Mouse (Mus musculus) forebrain, embryonic 12.5 days (tissue): ENCODE measurements around the gene Hoxb3. TPM values are rescaled to one million over a fixed set of nuclear protein-coding genes. Genes with fewer than 3 reads are reported as not detected.

Experiments used
- ATAC-seq: fragments of 200-750 bp; cut with Nextera tagmentation; 2 replicates; pipeline ENCODE4 v1.8.0; 2017; ENCODE audit warnings: moderate TSS enrichment; ENCODE audit not compliant: low FRiP score
- H3K27ac ChIP-seq: fragments of 300-500 bp; sonication (generic); 2 replicates; pipeline ENCODE4 v1.5.1; 2016; ENCODE audit warnings: mild to moderate bottlenecking
- H3K27me3 ChIP-seq: fragments of 300-500 bp; sonication (generic); 2 replicates; pipeline ENCODE4 v1.6.1; 2016; ENCODE audit warnings: mild to moderate bottlenecking
- H3K36me3 ChIP-seq: fragments of 300-500 bp; sonication (generic); replicated peaks from 2 replicates; pipeline ENCODE4 v1.6.1; 2016; ENCODE audit warnings: mild to moderate bottlenecking
- H3K4me1 ChIP-seq: fragments of 300-500 bp; sonication (generic); 2 replicates; pipeline ENCODE4 v1.6.1; 2016
- H3K4me2 ChIP-seq: fragments of 300-500 bp; sonication (generic); 2 replicates; pipeline ENCODE4 v1.6.1; 2016; ENCODE audit warnings: mild to moderate bottlenecking, moderate library complexity
- H3K4me3 ChIP-seq: fragments of 300-500 bp; sonication (generic); replicated peaks from 2 replicates; pipeline ENCODE4 v1.5.1; 2016; ENCODE audit warnings: mild to moderate bottlenecking
- H3K9ac ChIP-seq: fragments of 300-500 bp; sonication (generic); 2 replicates; pipeline ENCODE4 v1.6.1; 2016; ENCODE audit warnings: mild to moderate bottlenecking
- H3K9me3 ChIP-seq: fragments of 300-500 bp; sonication (generic); 2 replicates; pipeline ENCODE4 v1.6.1; 2016
- WGBS: fragments of 180-500 bp; shearing (Covaris S2); methylation state at CpG from one replicate; pipeline ENCODE4 v1.1.7; 2016; 5-methylcytosine and 5-hydroxymethylcytosine counted together
- polyA plus RNA-seq: library from polyadenylated mRNA; unstranded; fragments of >200 nt; fragmentation: Nextera tagmentation; extraction: Ambion mirVana; gene quantifications from 2 replicates; pipeline ENCODE4 v1.2.1, GENCODE M21; 2016

Hoxb3 gene
- polyA plus RNA-seq, 1 experiment from 2014 or later, result not detected

DNA sequence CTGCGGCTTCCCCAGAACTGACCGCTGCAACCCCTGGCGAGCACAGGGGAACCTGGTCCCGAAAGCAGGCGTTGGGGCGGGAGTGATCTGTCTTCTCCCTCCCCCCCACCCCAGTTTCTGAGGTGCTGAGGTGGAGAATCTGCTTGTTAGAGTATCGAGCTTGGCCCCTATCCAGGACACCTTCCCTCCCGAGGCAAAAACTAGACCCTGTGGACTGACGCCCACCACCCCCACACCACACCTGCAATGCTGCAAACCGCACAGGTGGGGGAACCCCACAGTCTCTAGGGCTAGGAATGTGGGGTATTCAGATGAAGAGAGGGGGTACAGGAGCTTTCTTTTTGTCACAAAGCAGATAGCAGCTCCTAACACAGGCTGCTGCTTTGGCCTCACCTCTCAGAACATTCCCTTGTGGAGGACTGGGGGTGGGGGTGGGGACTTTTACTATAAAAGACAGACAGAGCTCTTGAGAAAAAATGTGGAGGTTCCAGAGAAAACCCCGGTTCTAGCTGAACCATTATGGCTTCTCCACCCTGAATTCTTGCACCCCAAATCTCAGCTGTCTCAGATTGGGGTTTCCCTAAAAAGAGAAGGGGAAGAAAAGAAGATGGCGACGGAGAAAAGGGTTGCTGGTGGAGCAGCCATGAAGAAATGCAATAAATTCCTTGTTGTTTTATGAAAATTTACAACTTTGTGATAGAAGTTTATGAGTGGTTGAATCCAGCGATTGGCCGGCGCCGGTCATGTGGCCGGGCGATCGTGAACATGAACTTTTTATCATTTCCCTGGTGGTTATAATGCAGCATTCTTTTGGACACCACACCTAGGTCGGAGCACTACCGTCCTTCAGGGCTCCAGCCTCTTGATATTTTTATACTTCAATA lies 31.2 kb upstream of the Hoxb3 start, which contains the start of gene Hoxb6:
Gene Hoxb6, plus strand, starts transcription at position 796 of the 884 bp plus-strand sequence.
- H3K27me3 ChIP-seq, result peaks cover 97% of the 10 kb centered on the region
- H3K4me3 ChIP-seq, result no peak within 1 kb of the TSS
- H3K9me3 ChIP-seq, result no peaks in the 10 kb centered on the region
- H3K9ac ChIP-seq, result no peak within 1 kb of the TSS
- H3K4me1 ChIP-seq, result no peaks in the 10 kb centered on the region
- H3K4me2 ChIP-seq, result no peak within 1 kb of the TSS
- H3K36me3 ChIP-seq, result no peaks in the 10 kb centered on the region
- ATAC-seq, result no peak
- H3K27ac ChIP-seq, result no peak within 1 kb of the TSS
- WGBS, result under 1% methylated on average over 22 of the region's 22 CpGs

DNA sequence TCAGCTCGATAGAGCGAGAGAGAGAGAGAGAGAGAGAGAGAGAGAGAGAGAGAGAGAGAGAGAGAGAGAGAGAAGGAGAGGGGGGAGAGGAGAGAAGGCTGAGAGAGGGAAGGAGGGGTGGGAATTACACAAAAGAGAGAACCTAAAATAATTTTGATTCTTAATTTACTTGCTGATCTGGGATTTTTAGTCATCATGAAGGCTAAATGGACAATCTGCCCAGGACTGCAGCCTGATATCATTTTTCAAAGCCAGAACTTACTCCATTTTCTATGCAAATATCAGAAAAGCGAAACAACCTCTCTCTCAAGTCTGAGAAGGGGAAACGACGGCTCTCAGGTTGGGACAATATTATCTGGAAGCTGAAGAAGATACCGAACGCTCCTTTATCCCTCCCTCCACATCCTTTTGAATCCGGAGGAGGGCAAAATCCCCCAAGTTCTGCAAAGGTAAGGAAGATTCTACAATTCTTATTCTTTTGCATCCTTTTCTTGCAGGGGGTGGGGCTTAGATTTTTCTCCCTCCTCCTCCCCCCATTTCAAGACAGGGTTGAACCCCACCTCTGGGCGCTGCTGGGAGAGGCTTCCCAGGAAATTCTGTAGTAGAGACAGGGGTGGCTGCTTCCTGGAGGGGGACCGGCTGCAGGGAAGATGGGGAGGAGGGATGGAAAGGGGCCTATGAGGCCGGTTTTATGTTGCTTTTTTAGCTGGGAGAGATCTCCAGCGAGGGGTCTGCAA lies 30.4 kb upstream of the Hoxb3 start:
- ATAC-seq, result no peak
- no peaks in the 10 kb centered on the region for H3K9me3 ChIP-seq
- no peak overlapping the region for H3K9ac ChIP-seq
- WGBS, result under 1% methylated on average over 12 of the region's 12 CpGs
- no peak overlapping the region for H3K4me3 ChIP-seq
- peaks cover 97% of the 10 kb centered on the region for H3K27me3 ChIP-seq
- no peaks in the 10 kb centered on the region for H3K4me1 ChIP-seq
- H3K27ac ChIP-seq, result no peak overlapping the region
- no peak overlapping the region for H3K4me2 ChIP-seq
- no peaks in the 10 kb centered on the region for H3K36me3 ChIP-seq

GRCm38 (mm10) chr11:96293302-96293921 lies 29.7 kb upstream of the Hoxb3 start:
- Histone ChIP-seq H3K4me1 (no peaks in the 10 kb centered on the region), H3K4me3 (no peak overlapping the region), H3K9ac (no peak overlapping the region), H3K27ac (no peak overlapping the region), H3K27me3 (peaks cover 97% of the 10 kb centered on the region), H3K9me3 (no peaks in the 10 kb centered on the region), H3K4me2 (no peak overlapping the region), H3K36me3 (no peaks in the 10 kb centered on the region)
- ATAC-seq, result no peak
- under 1% methylated on average over 22 of the region's 22 CpGs for WGBS

DNA sequence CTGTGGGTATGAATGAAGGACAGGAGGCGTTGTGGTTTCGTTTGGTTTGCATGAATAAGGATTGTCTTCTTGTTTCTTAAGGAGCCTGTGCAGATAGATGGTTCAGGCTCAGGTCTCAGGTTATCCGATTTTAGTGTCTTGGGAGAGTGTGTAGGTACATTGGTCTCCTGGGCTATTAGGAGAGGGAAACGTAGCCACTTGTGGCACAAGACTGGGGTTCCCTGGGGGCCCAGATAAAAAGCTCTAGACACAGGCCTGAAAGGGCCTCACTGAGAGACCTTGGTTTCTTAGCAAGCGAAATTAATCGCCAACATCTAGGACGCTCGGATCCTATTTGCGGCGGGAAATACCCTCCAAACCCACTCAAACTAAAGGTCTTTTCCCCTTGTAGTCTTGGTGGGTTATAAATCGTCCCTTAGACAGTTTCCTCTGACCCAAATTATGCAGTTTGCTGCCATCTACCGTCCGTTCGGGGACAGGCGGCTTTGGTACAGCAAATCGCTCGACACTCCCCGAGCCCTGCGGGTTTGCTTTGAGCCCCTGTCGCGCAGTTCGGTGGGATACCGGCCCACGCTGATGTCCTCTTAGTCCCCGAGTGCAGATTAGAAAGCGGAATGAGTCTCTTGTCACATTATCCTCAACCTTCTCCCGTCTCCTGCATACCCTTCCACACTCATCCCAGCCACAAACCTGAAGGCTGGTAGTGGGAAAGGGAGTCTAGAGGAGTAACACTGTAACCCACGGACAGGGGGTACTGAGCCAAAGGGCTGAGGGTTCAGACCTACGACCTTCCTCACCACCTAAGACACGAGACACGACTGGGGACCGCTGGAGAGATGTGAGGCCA lies 28.7 kb upstream of the Hoxb3 start:
- no peak overlapping the region for H3K9ac ChIP-seq
- H3K4me3 ChIP-seq, result no peak overlapping the region
- WGBS, result under 1% methylated on average over 32 of the region's 32 CpGs

DNA sequence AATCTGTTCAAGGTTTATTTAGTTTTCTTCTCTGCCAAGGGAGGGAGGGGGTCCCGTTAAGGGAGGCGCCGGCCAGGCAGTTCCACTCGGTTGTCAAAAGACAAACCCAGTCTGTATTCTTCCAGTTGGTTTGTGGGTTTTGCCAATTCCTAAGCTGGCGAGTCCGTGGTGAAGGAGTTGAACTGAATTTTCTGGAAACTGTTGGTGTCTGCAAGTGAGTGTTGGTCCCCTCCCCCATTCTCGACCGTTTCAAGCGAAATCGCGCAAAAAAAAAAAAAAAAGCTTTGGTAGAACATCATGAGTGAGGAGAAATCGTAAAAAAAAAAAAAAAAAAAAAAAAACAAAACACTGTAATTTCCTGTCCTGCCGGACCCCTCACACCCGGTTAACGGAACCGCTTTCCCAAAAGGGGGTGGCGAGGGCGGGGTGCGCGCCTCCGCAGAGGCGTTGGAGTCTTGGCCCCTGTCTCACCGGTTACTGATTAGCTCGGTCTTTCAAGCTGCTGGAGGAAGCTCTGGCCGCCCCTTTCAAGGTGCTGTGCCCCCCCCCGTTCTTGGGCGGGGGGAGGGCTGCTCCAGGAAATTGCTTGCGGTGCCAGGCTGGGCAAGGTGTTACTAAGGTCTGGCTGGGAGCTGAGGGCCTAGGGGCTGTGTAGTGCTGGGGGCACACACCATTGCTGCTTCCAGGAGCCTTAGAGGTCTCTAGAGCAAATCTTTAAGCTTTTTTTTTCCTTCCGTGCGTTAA lies 27.9 kb upstream of the Hoxb3 start:
- peaks cover 4% of the 10 kb centered on the region for H3K4me1 ChIP-seq
- no peak overlapping the region for H3K27ac ChIP-seq
- no peak overlapping the region for H3K4me2 ChIP-seq
- no peak overlapping the region for H3K9ac ChIP-seq
- peaks cover 97% of the 10 kb centered on the region for H3K27me3 ChIP-seq
- no peaks in the 10 kb centered on the region for H3K36me3 ChIP-seq
- WGBS, result under 1% methylated on average over 30 of the region's 30 CpGs
- no peak overlapping the region for H3K4me3 ChIP-seq
- no peaks in the 10 kb centered on the region for H3K9me3 ChIP-seq
- ATAC-seq, result no peak

More for the DNA sequence above, 28.7 kb upstream of the Hoxb3 start:
- Histone ChIP-seq H3K27me3 (peaks cover 97% of the 10 kb centered on the region), H3K27ac (no peak overlapping the region), H3K4me1 (peaks cover 4% of the 10 kb centered on the region), H3K4me2 (no peak overlapping the region), H3K9me3 (no peaks in the 10 kb centered on the region), H3K36me3 (no peaks in the 10 kb centered on the region)
- ATAC-seq, result no peak

DNA sequence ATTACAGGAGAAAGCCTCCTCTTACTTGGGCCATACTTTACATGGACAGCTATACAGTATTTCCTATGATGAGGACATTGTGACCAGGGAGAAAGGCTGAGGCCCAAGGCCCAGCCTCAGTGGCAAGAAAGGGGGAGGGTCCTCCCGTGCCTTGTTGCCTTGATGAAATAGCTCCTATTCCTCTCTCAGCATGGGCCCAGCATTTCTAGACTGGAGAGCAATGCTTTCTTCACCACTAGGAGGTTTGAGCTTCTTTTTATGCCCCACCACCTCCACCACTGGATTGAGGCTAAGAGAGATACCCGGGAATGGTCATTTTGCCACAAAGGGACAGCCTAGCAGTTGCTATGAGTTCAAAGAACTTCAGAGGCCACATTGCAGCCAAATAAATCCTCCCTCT lies 26.1 kb upstream of the Hoxb3 start:
- Histone ChIP-seq H3K4me2 (no peak overlapping the region), H3K27me3 (peaks cover 100% of the 10 kb centered on the region), H3K9ac (no peak overlapping the region), H3K4me3 (no peak overlapping the region), H3K36me3 (no peaks in the 10 kb centered on the region), H3K4me1 (peaks cover 6% of the 10 kb centered on the region), H3K9me3 (no peaks in the 10 kb centered on the region), H3K27ac (no peak overlapping the region)
- WGBS, result 0% methylated on average over 2 of the region's 2 CpGs
- no peak for ATAC-seq

DNA sequence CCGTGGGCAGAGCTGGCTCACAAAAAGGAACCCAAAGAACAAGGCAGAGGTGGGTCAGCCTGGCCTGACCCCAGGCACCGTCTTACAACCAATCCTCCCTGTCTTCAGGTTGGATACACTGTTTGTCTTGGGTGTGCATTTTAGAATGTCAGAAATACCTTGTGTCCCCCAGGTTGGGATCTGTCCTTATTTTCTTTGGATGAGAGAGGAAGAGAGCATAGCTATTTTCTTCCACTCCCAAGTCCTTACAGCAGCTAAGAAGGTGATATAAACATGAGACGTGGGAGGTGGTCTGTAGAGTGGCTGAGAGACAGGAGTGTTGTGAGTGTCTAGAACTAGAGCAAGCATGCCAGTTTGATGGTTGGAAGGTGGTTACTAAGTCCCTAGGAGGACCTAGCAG lies 25.7 kb upstream of the Hoxb3 start:
- peaks cover 6% of the 10 kb centered on the region for H3K4me1 ChIP-seq
- ATAC-seq, result no peak
- H3K9ac ChIP-seq, result no peak overlapping the region
- H3K4me3 ChIP-seq, result no peak overlapping the region
- no peaks in the 10 kb centered on the region for H3K36me3 ChIP-seq
- H3K9me3 ChIP-seq, result no peaks in the 10 kb centered on the region
- 3% methylated on average over 3 of the region's 3 CpGs for WGBS
- no peak overlapping the region for H3K27ac ChIP-seq
- peaks cover 100% of the 10 kb centered on the region for H3K27me3 ChIP-seq
- no peak overlapping the region for H3K4me2 ChIP-seq

- WGBS, result 4% methylated on average over 11 of the region's 11 CpGs
- no peak for ATAC-seq
- Histone ChIP-seq H3K9me3 (no peaks in the 10 kb centered on the region), H3K36me3 (no peaks in the 10 kb centered on the region), H3K27ac (no peak overlapping the region), H3K4me3 (no peak overlapping the region), H3K27me3 (peaks cover 100% of the 10 kb centered on the region), H3K4me1 (peaks cover 7% of the 10 kb centered on the region), H3K4me2 (no peak overlapping the region), H3K9ac (no peak overlapping the region)
Measured at GRCm38 (mm10) chr11:96297968-96298635, 25.0 kb upstream of the Hoxb3 start.

DNA sequence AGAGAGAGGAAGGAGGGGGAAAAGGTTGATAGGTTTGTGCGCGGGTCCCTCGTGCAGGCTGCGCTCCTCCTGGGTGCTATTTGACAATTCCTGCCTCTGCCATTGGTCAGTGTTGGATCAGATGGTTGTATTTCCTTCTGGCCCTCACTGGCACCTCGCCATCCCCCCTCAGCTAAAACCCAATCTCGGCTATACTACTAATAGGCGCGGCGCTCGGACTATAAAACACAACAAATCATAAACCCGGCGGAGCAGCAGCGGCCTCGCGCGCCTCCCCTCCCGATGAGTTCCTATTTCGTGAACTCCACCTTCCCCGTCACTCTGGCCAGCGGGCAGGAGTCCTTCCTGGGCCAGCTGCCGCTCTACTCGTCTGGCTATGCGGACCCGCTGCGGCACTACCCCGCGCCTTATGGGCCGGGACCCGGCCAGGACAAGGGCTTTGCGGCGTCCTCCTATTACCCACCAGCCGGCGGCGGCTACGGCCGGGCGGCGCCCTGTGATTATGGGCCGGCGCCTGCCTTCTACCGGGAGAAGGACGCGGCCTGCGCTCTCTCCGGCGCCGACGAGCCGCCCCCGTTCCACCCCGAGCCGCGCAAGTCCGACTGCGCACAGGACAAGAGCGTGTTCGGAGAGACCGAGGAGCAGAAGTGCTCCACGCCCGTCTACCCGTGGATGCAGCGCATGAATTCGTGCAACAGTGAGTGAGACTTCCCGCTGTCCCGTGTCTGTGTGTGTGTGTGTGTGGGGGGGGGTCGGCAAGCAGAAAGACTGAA lies 24.0 kb upstream of the Hoxb3 start:
- no peaks in the 10 kb centered on the region for H3K9me3 ChIP-seq
- no peak overlapping the region for H3K9ac ChIP-seq
- H3K36me3 ChIP-seq, result no peaks in the 10 kb centered on the region
- H3K27me3 ChIP-seq, result peaks cover 100% of the 10 kb centered on the region
- ATAC-seq, result no peak
- H3K4me3 ChIP-seq, result no peak overlapping the region; the same call in 1 of the 2 replicates
- no peak overlapping the region for H3K27ac ChIP-seq
- WGBS, result under 1% methylated on average over 66 of the region's 66 CpGs
- no peak overlapping the region for H3K4me2 ChIP-seq
- H3K4me1 ChIP-seq, result peaks cover 15% of the 10 kb centered on the region

DNA sequence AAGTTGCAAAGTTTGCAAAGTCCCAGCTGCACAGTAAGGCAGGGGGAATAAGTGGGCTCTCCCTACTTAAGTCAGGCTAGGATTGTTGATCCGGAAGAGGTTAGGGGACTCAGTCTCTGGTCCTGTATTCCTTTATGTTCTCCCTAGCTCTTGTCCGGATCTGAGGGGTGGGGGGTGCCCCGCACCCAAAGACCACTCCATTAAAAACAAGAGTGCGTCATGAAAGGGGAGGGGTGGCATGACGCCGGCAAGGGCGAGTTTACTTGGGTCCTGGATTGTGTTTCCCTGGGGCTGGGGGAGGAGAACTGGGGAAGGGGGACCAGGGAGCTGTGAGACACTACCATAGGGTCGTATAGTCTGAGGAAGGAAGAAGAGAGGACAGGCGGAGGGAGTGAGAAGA lies 23.3 kb upstream of the Hoxb3 start:
- Histone ChIP-seq H3K27ac (no peak overlapping the region), H3K36me3 (no peaks in the 10 kb centered on the region), H3K4me2 (no peak overlapping the region), H3K27me3 (peaks cover 100% of the 10 kb centered on the region), H3K9me3 (no peaks in the 10 kb centered on the region), H3K4me3 (no peak overlapping the region), H3K4me1 (peaks cover 15% of the 10 kb centered on the region), H3K9ac (no peak overlapping the region)
- ATAC-seq, result no peak
- WGBS, result under 1% methylated on average over 9 of the region's 9 CpGs
